Comparison of ENCODE assay signal across 8 mouse cellular contexts in genomic region chr3:37723061-37723521, GRCm38 (mm10). TPM values are rescaled to one million over a fixed set of nuclear protein-coding genes. Genes with fewer than 3 reads are reported as not detected.
A peak's percentile ranks its signal among the peaks of the same experiment; 100 is the strongest.
DNase-seq lines count a peak whose midpoint lies in the region; ATAC-seq and TF ChIP-seq lines count a peak whose summit lies in the region.

No protein-coding gene starts in this region.

- 0 out of 2 replicates have a peak, but pooled peaks have one; percentile 28 for TF ChIP-seq POLR2A in cortical plate, adult 2 months (IDR thresholded peaks at IDR 0.05; ENCODE audit: extremely low read depth, insufficient read depth, low read length)
- no peak for TF ChIP-seq POLR2A in liver, adult 2 months (IDR thresholded peaks at IDR 0.05; ENCODE audit: extremely low read depth, insufficient read depth, low read length)

- no peaks in the 10 kb centered on the region for H3K9me3 ChIP-seq in hindbrain, postnatal 0 days (ENCODE audit: low read length)
- H3K9me3 ChIP-seq in neural tube, embryonic 12.5 days, result no peaks in the 10 kb centered on the region

- DNase-seq in frontal cortex, postnatal 14 days (ENCODE audit: low spot score in 2 of 2), result no peak
- DNase-seq in hindbrain, postnatal 0 days (ENCODE audit: low spot score), result peak; percentile 67
- peak; percentile 64 for DNase-seq in liver, adult 2 months (ENCODE audit: extremely low read depth, low read depth, low spot score)
- DNase-seq in spleen, adult 12 weeks (ENCODE audit: low spot score), result no peak
- no peak for DNase-seq in natural killer cell, adult 2 months (ENCODE audit: low spot score in 2 of 2)

- peak overlapping the region; percentile 36; the same call in 1 of the 2 replicates for H3K4me3 ChIP-seq in cortical plate, adult 2 months (ENCODE audit: insufficient read depth, low read length)
- H3K4me3 ChIP-seq in hindbrain, postnatal 0 days (ENCODE audit: low read length), result peak overlapping the region; percentile 45
- H3K4me3 ChIP-seq in liver, adult 2 months (ENCODE audit: insufficient read depth, low read depth, low read length), result peak overlapping the region; percentile 24
- 0 out of 2 replicates have a peak overlapping the region, but pooled peaks have one; percentile 1 for H3K4me3 ChIP-seq in neural tube, embryonic 12.5 days

- 0 out of 2 replicates have a peak, but pooled peaks cover 4% of the 10 kb centered on the region for H3K27me3 ChIP-seq in hindbrain, postnatal 0 days (ENCODE audit: insufficient read depth, low read length)
- H3K27me3 ChIP-seq in liver, adult 2 months (ENCODE audit: control insufficient read depth, insufficient read depth, low read length), result no peaks in the 10 kb centered on the region
- H3K27me3 ChIP-seq in neural tube, embryonic 12.5 days (replicated peaks), result peaks cover 17% of the 10 kb centered on the region; the same call in 1 of the 2 replicates

- no peaks in the 10 kb centered on the region for H3K36me3 ChIP-seq in hindbrain, postnatal 0 days (ENCODE audit: insufficient read depth, low read length)
- H3K36me3 ChIP-seq in liver, adult 2 months (ENCODE audit: control insufficient read depth, insufficient read depth, low read length), result no peaks in the 10 kb centered on the region
- no peaks in the 10 kb centered on the region for H3K36me3 ChIP-seq in neural tube, embryonic 12.5 days

- TF ChIP-seq CTCF in cortical plate, adult 2 months (IDR thresholded peaks at IDR 0.05; ENCODE audit: extremely low read depth, insufficient read depth, low read length), result no peak
- TF ChIP-seq CTCF in hindbrain, postnatal 0 days (IDR thresholded peaks at IDR 0.05; ENCODE audit: low read depth), result no peak
- TF ChIP-seq CTCF in liver, adult 2 months (IDR thresholded peaks at IDR 0.05; ENCODE audit: low read depth, low read length), result no peak

- H3K79me2 ChIP-seq in liver, adult 2 months (ENCODE audit: control insufficient read depth, insufficient read depth, low read length), result no peaks in the 10 kb centered on the region

- H3K4me1 ChIP-seq in cortical plate, adult 2 months (ENCODE audit: control insufficient read depth, insufficient read depth, low read length), result peaks cover 2% of the 10 kb centered on the region; the same call in 1 of the 2 replicates
- peaks cover 12% of the 10 kb centered on the region; the same call in 1 of the 2 replicates for H3K4me1 ChIP-seq in hindbrain, postnatal 0 days (ENCODE audit: insufficient read depth, low read length)
- peaks cover 7% of the 10 kb centered on the region for H3K4me1 ChIP-seq in liver, adult 2 months (ENCODE audit: control insufficient read depth, insufficient read depth, low read length)
- H3K4me1 ChIP-seq in neural tube, embryonic 12.5 days, result peaks cover 18% of the 10 kb centered on the region

- H3K4me2 ChIP-seq in hindbrain, postnatal 0 days (ENCODE audit: low read depth, low read length), result peak overlapping the region; percentile 68
- peak overlapping the region; percentile 66 for H3K4me2 ChIP-seq in neural tube, embryonic 12.5 days (replicated peaks)

- 0 out of 2 replicates have a peak, but pooled peaks have one; percentile 21 for ATAC-seq in frontal cortex, adult (ENCODE audit: low TSS enrichment)
- ATAC-seq in hindbrain, postnatal 0 days, result peak; percentile 34; the same call in 1 of the 2 replicates
- ATAC-seq in neural tube, embryonic 12.5 days (ENCODE audit: low FRiP score, low read depth), result 0 out of 2 replicates have a peak, but pooled peaks have one; percentile 7

- H3K9ac ChIP-seq in hindbrain, postnatal 0 days (replicated peaks; ENCODE audit: low read length), result peak overlapping the region; percentile 56
- H3K9ac ChIP-seq in liver, adult 2 months (ENCODE audit: low read depth, low read length), result no peak overlapping the region
- H3K9ac ChIP-seq in neural tube, embryonic 12.5 days, result no peak overlapping the region

- H3K27ac ChIP-seq in cortical plate, adult 2 months (ENCODE audit: insufficient read depth, low read length), result peak overlapping the region; percentile 69; the same call in 1 of the 2 replicates
- peak overlapping the region; percentile 75 for H3K27ac ChIP-seq in hindbrain, postnatal 0 days
- H3K27ac ChIP-seq in liver, adult 2 months (replicated peaks; ENCODE audit: insufficient read depth, low read depth, low read length), result no peak overlapping the region
- no peak overlapping the region for H3K27ac ChIP-seq in neural tube, embryonic 12.5 days

- 15% methylated on average over 11 of the region's 11 CpGs for WGBS in hindbrain, postnatal 0 days
- 13% methylated on average over 11 of the region's 11 CpGs for WGBS in liver, adult 2 months
- 5% methylated on average over 11 of the region's 11 CpGs for WGBS in neural tube, embryonic 12.5 days

RNA-seq across cellular contexts. Expression of gene Gm5148, which starts 1.2 kb away (rescaled TPM):
- polyA plus RNA-seq in cortical plate, adult 2 months (2012; rRNA removed), result 13.9 and 14.3 TPM in 2 replicates
- total RNA-seq in hindbrain, postnatal 0 days (2014; rRNA removed), result 8.7 and 10.5 TPM in 2 replicates
- polyA plus RNA-seq in hindbrain, postnatal 0 days (2015; fragmentation: Nextera tagmentation; extraction: Ambion mirVana), result 12.0 and 12.5 TPM in 2 replicates
- total RNA-seq in liver, adult 2 months (2014; rRNA removed), result 0.09 and 0.20 TPM in 2 replicates
- polyA plus RNA-seq in liver, adult 2 months (2012; rRNA removed), result 0.73 and 0.94 TPM in 2 replicates
- 2.7 and 3.1 TPM in 2 replicates for polyA plus RNA-seq in neural tube, embryonic 12.5 days (2016; fragmentation: Nextera tagmentation; extraction: Ambion mirVana)

Comparison
In these comparisons a context has a peak if more than half of its experiments do, and no peak if none do; other contexts are left out.
1. DNase-seq: peak in hindbrain, postnatal 0 days (single experiment) and liver, adult 2 months (single experiment); none in frontal cortex, postnatal 14 days (0 of 2), spleen, adult 12 weeks (single experiment) and natural killer cell, adult 2 months (0 of 2).
2. H3K27ac ChIP-seq: peak in cortical plate, adult 2 months (single experiment) and hindbrain, postnatal 0 days (single experiment); none in liver, adult 2 months (single experiment) and neural tube, embryonic 12.5 days (single experiment).
3. Peak in every context shown above with its lines, with median percentiles within 50 percentile points of each other: ATAC-seq and H3K4me3 ChIP-seq.